Mouse (Mus musculus) brain, embryonic 14.5 days (tissue): Measurements from ENCODE around the gene Ggact. TPM values are rescaled to one million over a fixed set of nuclear protein-coding genes. Genes with fewer than 3 reads are reported as not detected.
A peak's percentile ranks its signal among the peaks of the same experiment; 100 is the strongest.

Source experiments
- DNase-seq: peaks from one replicate; pipeline ENCODE4 v3.0.0-alpha.2; 2011; ENCODE audit warnings: low read depth
- CTCF ChIP-seq: fragments of 200-500 bp; IDR thresholded peaks from 2 replicates; pipeline ENCODE4 v1.5.1; 2012; ENCODE audit warnings: inconsistent platforms, mild to moderate bottlenecking, moderate library complexity, borderline replicate concordance; ENCODE audit not compliant: insufficient read depth, insufficient read length; ENCODE audit errors: extremely low read depth
- POLR2A ChIP-seq: fragments of 200-500 bp; IDR thresholded peaks from 2 replicates; pipeline ENCODE4 v1.6.1; 2012; ENCODE audit warnings: mild to moderate bottlenecking, inconsistent platforms, borderline replicate concordance; ENCODE audit not compliant: poor library complexity, insufficient read depth, insufficient read length, severe bottlenecking; ENCODE audit errors: extremely low read depth
- polyA plus RNA-seq: library from polyadenylated mRNA; depleted of rRNA; stranded (reverse); fragments of >200 nt; gene quantifications from 2 replicates; pipeline ENCODE4 v1.2.3, GENCODE M21; 2012; rRNA removed

Gene Ggact
- 6.1 and 8.4 TPM in 2 replicates for polyA plus RNA-seq

- TF ChIP-seq POLR2A: no peak
- no peak for TF ChIP-seq CTCF
- no peak for DNase-seq
Measured at GRCm38 (mm10) chr14:122913657-122914056, at the start of gene Ggact. Gene Ggact (minus strand): TSS chr14:122913757.

- peak; percentile 98 for DNase-seq
- TF ChIP-seq POLR2A: no peak
- no peak for TF ChIP-seq CTCF
Measured at GRCm38 (mm10) chr14:122957941-122958340, 44.4 kb upstream of the Ggact start.

GRCm38 (mm10) chr14:122953331-122953730 is 39.8 kb upstream of the Ggact start:
- no peak for TF ChIP-seq POLR2A
- peak; percentile 64; the same call in 1 of the 2 replicates for TF ChIP-seq CTCF
- DNase-seq: peak; percentile 81

- no peak for DNase-seq
- TF ChIP-seq CTCF: no peak
Measured at GRCm38 (mm10) chr14:122952556-122952955, 39.0 kb upstream of the Ggact start.

GRCm38 (mm10) chr14:122951676-122952445 is 38.3 kb upstream of the Ggact start:
- no peak for DNase-seq
- TF ChIP-seq POLR2A (no peak), CTCF (no peak)

GRCm38 (mm10) chr14:122950915-122951314 is 37.4 kb upstream of the Ggact start:
- TF ChIP-seq CTCF: peak; percentile 42; the same call in 1 of the 2 replicates
- TF ChIP-seq POLR2A: no peak
- DNase-seq: no peak

- no peak for DNase-seq
- TF ChIP-seq CTCF (no peak), POLR2A (no peak)
Measured at GRCm38 (mm10) chr14:122943475-122943853, 29.9 kb upstream of the Ggact start.

- DNase-seq: peak; percentile 94
- TF ChIP-seq CTCF (no peak), POLR2A (no peak)
Measured at GRCm38 (mm10) chr14:122942757-122943474, 29.4 kb upstream of the Ggact start.

GRCm38 (mm10) chr14:122936460-122936859 is 22.9 kb upstream of the Ggact start:
- TF ChIP-seq POLR2A (no peak), CTCF (no peak)
- peak; percentile 15 for DNase-seq

GRCm38 (mm10) chr14:122920011-122920410 is 6.5 kb upstream of the Ggact start:
- DNase-seq: peak; percentile 27
- TF ChIP-seq POLR2A: no peak
- TF ChIP-seq CTCF: no peak

GRCm38 (mm10) chr14:122917676-122918075 is 4.1 kb upstream of the Ggact start:
- TF ChIP-seq POLR2A (no peak), CTCF (no peak)
- no peak for DNase-seq
